Mouse (Mus musculus): Measurements from ENCODE around the gene Ctbp2. TPM values are rescaled to one million over a fixed set of nuclear protein-coding genes. Genes with fewer than 3 reads are reported as not detected.

Gene Ctbp2
- 10 to 100 TPM; 17.7 to 21.8 TPM for total RNA-seq (2021)
- long read RNA-seq, experiment 1, partial matches to known transcripts = 2 of 10 reads
- long read RNA-seq, experiment 1, other reads (novel, unspliced or antisense) = 3 of 10 reads
- long read RNA-seq, experiment 2, partial matches to known transcripts = 2 of 7 reads
- long read RNA-seq, experiment 2, other reads (novel, unspliced or antisense) = 4 of 7 reads

DNA sequence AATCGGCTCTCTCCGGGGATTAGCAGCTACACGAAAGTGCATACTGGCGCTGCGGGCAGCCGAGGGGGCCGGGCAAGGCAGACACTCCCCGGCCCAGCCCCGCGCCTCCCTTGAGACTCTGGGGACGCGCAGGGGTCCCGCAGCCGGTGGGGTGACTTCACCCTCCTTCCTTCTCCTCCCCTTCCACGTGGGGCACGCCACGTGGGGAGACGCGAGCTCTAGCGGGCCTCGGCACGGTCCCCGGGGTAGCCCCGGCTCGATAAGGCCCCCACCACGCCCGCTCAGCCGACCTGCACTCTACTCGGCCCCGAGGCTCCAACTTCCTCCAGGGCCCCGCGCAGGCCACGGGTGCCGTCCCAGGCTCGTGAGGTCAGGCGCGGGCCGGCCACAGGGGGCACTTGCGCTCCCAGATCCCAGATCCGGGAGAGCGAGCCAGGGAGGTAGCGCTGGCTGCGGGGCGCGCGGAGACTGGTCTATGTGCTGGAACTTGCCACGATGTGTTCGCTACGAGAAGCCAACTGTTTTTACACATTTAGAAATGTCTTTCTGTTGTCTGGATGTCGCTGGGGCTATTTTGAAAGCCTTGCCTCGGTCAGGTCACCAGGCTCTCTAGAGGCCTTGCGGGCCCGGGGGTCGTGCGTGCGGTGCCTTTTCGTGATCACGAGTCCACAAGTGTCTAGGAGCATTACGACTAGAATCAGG, at the start of gene Ctbp2:
Gene Ctbp2 (minus strand): TSS at position 356 of the 702 bp plus-strand sequence.
- DNase-seq (ENCODE audit: low spot score) = peak; percentile 85

DNA sequence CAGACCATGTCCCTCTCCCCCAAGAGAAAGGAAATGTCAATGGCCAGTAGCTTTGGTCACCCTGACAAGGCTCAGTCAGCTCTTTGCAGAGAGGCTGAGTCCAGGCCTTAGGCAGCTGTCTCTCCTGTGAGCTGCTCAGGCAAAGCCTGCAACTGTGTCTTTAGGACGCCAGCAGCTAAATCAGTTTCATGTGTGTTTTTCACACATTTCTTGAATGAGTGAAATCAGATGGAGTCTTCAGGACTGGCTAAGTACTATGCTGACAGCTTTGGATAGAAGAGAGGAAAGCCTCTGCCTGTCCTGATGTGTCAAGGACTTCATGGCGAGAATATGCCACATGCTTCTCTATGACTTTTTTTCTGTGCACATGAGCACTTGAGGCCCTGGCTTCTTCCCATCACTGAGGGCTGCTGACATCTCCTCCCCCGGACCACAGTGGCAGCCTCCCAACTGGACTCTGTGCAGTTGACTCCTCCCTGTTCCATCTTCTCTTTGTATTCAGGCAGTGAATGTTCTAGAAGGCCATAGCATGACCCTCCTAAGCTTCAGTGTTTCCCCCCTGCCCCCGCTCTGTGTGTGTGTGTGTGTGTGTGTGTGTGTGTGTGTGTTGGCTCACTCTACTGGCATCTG, 47.4 kb upstream of the Ctbp2 start:
- peak; percentile 23 for DNase-seq (ENCODE audit: low spot score)

DNA sequence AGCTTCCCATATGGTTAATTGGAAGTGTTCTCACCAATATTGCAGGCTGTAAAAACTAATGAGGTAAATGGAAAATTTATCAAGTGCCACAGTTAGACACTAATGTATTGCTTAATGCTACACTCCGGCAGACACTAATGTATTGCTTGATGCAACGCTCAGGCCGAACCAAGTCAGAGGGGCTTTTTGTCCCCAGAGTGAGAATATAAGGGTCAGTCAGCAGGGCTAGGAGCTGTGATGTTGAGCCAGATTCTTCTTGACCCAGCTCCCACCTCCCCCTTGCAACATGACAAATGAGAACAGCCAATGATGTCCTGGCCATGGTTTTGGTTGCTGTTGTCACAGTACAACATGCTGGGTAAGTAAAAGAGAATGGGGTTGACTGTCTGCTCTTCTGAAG, 44.8 kb upstream of the Ctbp2 start:
- DNase-seq (ENCODE audit: low spot score) = no peak

DNA sequence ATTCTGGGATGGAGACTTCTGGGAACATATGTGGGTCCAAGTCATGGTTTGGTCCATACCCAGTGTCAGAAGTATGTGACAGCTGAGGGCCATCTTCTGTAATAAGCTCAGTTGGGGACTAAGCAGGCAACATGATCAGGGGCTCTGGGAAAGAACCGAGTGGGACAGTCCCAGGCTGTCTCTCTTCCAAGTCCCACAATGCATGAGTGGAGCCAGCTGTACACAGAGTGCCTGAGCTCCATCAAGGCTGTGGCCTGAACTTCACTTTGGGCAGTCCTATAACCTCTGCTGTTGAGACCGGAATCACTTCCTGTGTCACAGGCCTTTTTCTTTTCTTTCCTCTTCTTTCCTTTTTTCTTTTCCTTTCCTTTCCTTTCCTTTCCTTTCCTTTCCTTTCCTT, 43.7 kb upstream of the Ctbp2 start:
- no peak for DNase-seq (ENCODE audit: low spot score)

DNA sequence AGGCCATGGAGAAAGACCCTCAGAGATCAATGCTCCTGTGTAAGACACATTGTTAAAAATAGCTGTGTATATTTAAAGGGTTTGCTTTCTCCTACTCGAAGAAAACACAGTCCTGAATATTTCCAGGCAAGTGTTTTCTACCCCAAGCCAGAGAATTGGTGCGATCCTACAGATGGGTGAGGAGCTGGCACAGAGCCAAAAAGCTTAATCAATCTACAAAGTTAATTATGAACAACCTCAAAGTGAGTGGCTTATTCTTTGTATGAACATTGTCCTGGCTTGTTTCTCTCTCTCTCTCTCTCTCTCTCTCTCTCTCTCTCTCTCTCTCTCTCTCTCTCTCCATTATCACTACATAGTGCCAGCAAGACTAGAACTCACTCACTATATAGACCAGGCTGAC, 40.6 kb upstream of the Ctbp2 start:
- DNase-seq (ENCODE audit: low spot score) = no peak

DNA sequence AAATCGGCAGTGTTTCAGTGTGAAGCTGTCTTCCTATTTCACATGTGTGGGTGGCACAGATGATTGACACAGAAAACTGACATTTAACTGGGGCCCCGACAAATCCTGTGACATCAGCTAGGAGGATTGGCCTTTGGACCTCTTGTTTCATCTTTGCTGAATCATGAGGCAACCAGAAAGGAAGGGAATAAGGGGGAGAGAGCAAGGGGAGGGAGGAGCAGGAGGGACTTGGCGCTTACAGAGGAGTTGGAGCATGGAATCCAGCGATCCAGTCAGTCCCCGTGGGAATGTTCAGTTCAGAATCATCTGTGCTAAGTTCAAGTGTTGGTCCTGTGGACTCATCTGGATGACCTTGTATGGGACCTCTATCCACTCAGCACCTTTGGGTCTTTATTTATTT, 38.9 kb upstream of the Ctbp2 start:
- peak; percentile 36 for DNase-seq (ENCODE audit: low spot score)

DNA sequence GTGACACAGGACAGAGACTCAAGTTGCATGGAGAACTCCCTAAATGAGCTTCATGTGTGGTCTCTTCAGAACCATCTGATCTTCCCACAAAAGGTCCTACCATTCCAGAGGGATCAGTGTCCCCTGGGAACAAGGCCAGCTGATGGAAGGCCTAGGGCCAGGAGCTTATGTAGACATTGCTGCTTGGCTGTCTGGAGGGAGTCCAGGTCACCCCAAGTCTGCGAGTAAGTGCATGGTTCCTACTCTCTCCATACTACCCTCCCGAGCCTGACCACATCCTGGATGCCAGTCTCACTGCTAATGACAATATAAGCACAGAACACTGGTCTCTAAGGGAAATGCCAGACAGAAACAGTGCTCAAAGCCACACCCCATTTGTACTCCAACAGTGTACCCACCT, 38.0 kb upstream of the Ctbp2 start:
- DNase-seq (ENCODE audit: low spot score) = peak; percentile 2

DNA sequence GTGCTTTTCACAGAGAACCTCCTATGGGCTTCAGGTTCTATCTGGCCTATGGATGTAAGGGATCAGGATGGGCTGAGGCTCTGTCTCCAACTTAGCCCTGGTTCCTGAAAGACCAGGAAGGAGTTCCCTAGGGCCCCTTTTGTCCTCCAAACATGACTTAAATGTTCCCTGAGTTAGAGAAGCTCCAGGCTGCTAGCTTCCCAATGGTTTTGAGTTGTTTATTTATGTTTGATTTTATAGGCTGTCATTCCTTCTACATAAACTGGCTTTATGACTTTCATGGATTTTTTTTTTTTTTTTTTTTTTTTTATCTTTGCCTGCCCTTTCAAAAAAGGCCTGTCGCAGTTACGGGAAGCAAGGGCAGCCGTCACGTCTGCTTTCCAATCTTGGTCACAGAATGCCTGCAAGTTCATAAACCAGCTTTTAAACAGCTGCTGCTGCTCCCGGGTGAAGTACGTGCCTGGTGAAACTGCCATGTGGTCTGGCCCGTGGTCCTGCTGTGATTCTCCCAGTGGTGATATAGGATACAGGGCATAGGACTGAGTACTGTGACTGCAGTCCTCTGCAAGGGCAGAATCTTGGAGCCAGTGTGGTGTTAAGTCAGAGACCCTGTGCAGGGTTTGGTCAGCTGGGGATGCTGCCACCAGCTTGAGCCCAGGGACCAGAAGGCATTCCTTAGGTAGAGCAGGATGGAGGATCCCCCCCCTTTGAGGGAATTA, 37.4 kb upstream of the Ctbp2 start:
- peak; percentile 11 for DNase-seq (ENCODE audit: low spot score)

DNA sequence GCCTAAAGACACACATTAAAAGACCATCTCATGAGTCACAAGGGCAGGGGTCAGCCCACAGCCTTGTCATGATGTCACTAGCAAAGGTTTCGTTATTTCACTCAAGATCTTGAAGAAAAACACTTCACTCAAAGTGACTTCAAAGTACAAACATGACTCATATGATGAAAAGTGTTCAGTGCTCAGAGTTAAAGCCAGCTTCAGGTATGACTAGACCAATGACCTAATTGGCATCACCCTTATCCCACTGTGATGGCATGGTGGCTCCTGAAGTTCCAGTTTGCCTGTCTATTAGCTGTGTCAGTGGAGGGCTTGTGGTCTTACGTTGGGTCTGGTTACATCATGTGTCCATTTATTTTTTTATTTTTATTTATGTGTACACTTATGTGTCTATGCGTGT, 35.4 kb upstream of the Ctbp2 start:
- no peak for DNase-seq (ENCODE audit: low spot score)

DNA sequence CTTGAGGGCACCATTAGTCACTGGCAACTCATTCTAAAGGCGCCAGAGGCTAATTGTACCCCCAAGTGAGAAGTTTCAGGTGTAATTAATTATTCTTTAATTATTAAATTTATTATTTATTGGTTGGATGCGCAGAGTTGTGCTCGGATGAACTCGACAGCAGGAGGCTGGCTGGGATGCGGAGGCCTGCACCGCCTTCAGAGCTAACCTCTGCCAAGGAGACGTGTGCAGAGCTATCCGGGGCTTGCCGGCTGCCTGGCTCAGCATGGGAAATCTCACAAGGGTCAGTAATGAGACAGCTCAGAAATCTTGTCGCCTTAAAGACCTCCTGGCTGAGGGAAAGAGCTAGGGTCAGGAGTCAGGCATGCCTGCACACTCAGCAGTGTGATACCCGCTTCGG, 31.5 kb upstream of the Ctbp2 start:
- DNase-seq (ENCODE audit: low spot score) = no peak

DNA sequence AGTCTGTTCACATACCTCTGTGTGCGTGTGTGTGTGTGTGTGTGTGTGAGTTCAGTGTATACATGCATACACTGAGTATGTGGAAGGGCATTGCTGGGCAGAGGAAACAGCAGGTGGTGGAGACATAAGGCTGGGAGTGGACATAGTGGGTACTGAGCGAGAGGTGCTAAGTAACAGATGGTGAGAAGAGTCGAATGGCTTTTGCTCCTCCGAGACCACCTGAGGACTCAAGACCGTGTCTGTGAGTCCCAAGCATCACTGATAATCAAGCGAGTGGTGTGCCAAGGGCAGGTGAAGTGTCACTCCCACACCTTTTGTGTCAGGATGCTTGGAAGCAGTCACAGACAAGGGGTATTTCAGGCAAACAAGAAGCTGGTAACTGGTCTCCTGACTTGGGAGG, 30.7 kb upstream of the Ctbp2 start:
- DNase-seq (ENCODE audit: low spot score) = no peak

DNA sequence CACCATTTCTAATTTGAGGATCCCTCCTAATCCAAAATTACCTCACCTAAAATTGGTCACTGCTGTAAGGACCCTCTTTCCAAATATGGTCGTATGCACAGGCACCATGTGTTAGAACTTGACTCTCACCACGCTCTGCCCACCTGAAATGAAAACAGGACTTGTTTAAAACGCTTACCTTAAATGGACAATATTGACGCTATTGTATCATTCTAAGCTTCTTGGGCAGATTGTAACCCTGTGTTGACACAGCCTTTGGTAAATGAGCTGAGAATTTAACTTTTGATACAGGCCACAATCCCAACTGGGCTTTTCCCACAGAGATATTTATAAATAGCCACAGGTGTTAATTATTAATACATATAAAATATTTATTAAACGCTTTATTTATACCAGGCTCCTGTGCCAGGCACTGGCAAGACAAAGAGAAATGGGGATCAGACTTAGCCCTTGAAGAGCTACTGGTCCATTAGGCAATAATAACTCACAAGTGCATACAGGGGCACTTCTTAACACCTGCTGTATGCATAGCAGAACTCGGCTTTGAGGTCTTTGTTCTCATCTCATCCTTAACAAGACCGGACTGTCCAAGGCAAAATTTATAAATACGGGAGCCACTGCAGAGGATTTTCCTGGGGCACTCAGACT, 15.7 kb upstream of the Ctbp2 start:
- DNase-seq (ENCODE audit: low spot score) = no peak

DNA sequence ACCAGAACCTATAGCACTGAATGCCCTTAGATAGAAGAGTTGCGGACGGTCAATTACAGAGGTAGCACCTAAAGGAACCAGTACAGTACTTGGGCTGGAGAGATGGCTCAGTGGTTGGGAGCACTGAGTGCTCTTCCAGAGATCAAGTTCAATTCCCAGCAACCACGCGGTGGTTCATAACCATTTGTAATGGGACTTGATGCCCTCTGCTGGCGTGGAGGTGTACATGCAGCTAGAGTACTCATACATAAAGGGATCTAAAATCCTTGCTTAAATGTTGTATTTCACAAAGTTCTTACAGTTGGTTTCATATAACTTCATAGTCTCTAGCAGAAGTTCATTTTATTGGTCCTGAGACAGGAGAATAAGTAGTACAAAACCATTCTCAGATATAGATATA, 9.4 kb upstream of the Ctbp2 start:
- DNase-seq (ENCODE audit: low spot score) = no peak

DNA sequence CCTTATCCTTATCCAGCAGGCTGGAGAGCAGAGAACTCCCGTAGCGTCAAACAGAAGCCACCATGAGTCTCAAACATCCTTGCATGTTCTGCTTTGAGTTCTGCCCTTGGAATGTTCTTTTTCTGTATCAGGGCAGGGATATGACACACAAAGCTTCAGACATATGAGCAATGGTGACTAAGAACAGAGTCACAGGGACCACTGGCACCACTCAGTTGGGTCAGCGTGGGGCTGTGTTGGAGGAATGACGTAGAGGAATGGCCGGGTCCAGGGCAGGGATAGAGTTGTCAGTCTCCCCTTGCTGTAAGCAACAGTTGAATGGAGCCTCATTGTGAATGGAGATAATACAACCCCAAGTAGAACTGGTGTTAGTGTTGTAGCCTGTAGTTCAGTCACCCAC, 8.5 kb upstream of the Ctbp2 start:
- DNase-seq (ENCODE audit: low spot score) = no peak

DNA sequence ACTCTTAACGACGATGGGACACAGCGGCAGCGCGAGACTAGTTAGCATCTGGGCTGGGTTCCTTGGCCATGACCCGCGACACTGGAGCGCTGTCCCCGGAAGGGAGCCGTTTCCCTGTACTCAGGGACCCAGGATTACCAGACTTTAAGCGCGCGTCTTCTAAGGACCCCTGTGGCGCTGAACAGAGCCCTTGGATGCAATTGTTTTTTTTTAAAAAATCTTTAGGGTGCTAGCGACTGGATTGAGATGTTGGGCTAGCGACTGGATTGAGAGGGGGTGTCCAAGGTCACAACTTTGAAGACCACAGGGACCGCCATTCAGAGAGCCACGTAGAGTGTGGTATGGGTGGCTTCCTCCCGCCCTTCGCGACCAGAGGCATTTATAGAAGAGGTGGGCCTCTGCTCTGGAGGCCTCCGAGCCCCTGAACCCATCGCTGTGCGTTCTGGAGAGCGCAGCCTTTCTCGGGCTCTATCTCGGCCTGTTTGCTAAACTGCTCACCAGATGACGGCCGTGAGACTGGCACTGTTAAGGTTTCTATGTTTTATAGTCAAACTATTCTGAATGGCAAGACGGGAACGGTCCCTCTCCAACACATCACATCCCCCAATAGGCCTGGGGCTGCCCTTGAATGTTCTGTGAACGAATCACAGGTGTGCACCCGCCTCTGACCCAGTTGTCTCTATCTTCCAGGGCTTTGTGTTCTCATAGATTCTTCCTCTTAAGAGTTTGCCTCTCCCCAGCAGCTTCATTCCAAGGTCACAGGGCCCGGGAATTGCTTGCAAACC, 739 bp upstream of the Ctbp2 start:
- no peak for DNase-seq (ENCODE audit: low spot score)

DNA sequence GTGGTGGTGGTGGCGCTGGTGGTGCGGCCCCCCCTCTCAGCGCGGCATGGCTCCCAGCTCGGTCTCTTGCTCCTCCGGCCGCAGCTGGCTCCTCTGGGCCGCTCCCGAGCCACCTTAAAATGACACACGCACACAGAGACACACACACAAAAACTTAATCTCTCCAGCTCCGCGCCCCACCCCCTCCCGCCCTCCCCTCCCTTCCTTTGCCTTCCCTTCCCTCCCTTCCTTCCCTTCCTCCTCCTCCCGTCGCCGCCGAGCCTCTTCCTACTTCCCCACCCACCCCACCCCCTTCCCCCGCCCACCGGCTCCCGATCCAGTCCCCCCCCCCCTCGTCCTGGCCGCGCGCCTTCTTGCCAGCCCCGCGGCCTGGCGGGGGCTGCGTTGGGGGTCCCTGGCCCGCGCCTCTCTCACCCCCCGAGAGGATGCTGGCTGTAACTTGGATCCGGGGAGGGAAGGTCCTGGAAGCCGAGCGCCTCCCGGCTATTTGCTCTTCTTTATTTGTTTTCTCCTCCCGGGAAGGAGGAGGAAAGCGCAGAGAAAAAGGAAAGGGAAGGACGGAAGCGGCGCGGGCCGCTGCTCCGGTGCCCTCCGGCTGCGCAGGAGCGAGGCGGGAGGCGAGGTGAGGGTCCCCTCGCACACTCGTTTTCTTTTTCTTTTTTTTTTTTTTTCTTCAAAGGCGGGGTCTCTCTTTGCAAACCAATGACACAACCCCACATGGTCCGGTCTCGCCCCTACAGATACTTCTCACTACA, 733 bp downstream of the Ctbp2 start, which contains the start of gene Fgfr2:
Gene Fgfr2 (minus strand): TSS at position 107 of the 755 bp plus-strand sequence.
- DNase-seq (ENCODE audit: low spot score) = peak; percentile 61

DNA sequence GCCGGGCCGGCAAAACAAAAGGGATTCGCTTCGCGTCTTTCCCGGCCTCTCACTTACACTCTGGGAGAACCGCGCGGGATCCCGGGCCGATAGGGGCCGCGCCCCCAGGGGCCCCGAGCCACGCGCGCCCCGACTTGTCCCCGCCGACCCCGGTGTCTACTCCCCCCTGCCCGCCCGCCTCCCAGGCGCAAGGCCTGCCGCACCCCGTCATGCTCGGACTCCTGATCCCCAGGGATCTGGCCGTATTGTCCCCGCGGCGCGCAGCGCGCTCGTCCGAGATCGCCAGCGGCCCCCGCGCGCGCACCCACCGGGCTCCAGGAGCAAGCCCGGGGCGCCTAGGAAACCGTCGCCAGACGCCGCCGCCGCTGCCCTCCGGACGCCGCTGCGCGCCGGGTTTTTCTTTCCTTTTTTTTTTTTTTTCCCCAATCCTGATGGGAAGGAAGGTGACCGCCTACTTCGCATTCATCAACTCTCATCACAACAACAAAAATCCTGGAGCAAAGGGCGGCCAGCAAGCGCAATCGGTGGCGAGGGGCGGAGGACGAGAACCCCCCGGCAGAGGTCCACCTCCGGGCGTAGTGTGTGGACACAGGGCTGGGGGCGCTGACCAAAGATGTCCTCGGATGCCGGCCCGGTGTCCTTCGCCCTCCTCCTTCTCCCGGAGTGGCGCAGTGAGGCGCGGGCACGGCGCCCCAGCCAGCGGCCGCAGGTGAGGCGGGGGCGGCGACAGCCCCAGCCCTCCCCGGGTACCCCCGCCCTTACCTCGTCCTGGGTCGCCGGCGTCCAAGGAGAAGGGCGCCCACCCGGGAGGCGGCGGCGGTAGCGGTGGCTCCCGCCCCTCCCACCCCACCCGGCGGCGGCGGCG, 1.5 kb downstream of the Ctbp2 start:
- DNase-seq (ENCODE audit: low spot score) = peak; percentile 43

DNA sequence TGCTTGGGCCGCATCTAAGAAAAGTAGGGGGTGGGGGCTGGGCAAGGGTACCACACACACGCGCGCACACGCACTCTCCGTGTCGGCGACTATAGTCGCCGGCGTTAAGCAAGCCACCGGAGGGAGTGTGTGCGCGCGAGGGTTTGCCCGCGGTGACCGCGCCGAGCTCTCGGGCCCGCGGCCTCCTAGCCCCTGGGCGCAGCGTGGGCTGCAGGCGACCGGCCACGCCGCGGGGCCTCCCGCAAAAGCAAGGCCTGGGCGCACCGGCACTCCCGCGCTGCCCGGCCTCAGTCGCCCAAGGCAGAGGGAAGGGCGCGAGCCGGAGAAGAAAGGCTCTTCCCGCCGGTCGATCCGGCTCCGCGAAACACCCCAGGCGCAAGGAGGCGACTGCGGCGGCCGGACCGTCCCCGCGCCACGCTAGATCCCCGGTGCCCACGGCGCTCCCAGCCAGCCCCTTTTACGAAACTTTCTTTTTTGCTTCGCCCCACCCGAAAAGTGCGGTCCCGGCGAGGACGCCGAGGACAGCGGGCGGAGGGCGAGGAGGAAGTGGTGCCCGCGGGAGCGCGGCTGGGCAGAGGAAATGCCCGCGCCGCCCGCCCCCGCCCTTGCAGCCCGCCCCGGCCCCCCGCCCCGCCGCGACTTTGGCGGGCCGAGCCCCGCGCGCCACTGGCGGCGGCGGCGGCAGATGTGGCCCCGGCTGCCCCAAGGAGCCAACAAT, 2.3 kb downstream of the Ctbp2 start:
- no peak for DNase-seq (ENCODE audit: low spot score)

Data from gastrocnemius, adult 18-20 months (tissue).